Mouse (Mus musculus) telencephalon, adult 2 months (tissue): ENCODE results near the gene Gm20388.
"Not testable (repeated sequence)": the region's sequence is repeated elsewhere in the genome, so short reads cannot be mapped to it uniquely, and the experiment has no call there.

Experiments
- DNase-seq: peaks from one replicate; pipeline ENCODE4 v3.0.0-alpha.2; 2011; ENCODE audit warnings: low read depth, low spot score

The Gm20388 gene

GRCm38 (mm10) chr8:120699079-120699478 lies 788.4 kb downstream of the Gm20388 start:
- no peak for DNase-seq

- DNase-seq, result no peak
Observed at GRCm38 (mm10) chr8:120699565-120699964, 788.9 kb downstream of the Gm20388 start.

- no peak for DNase-seq
Observed at GRCm38 (mm10) chr8:120700053-120700452, 789.4 kb downstream of the Gm20388 start.

- DNase-seq, result no peak
Observed at GRCm38 (mm10) chr8:120701758-120702465, 791.3 kb downstream of the Gm20388 start.

GRCm38 (mm10) chr8:120704203-120704602 lies 793.6 kb downstream of the Gm20388 start:
- DNase-seq, result no peak

GRCm38 (mm10) chr8:120705163-120705562 lies 794.5 kb downstream of the Gm20388 start:
- no peak for DNase-seq

GRCm38 (mm10) chr8:120706193-120706592 lies 795.6 kb downstream of the Gm20388 start:
- no peak for DNase-seq

GRCm38 (mm10) chr8:120709176-120709575 lies 798.5 kb downstream of the Gm20388 start:
- no peak for DNase-seq

GRCm38 (mm10) chr8:120715200-120715599 lies 804.6 kb downstream of the Gm20388 start:
- DNase-seq, result no peak

GRCm38 (mm10) chr8:120715996-120716680 lies 805.5 kb downstream of the Gm20388 start:
- DNase-seq, result no peak

- DNase-seq, result no peak
Observed at GRCm38 (mm10) chr8:120719586-120720236, 809.1 kb downstream of the Gm20388 start.

- DNase-seq, result no peak
Observed at GRCm38 (mm10) chr8:120723025-120723424, 812.4 kb downstream of the Gm20388 start.

- not testable (repeated sequence) for DNase-seq
Observed at GRCm38 (mm10) chr8:120724096-120724495, 813.5 kb downstream of the Gm20388 start.

- no peak for DNase-seq
Observed at GRCm38 (mm10) chr8:120724816-120725575, 814.4 kb downstream of the Gm20388 start.

- DNase-seq, result no peak
Observed at GRCm38 (mm10) chr8:120725576-120725950, 814.9 kb downstream of the Gm20388 start.

GRCm38 (mm10) chr8:120726051-120726450 lies 815.4 kb downstream of the Gm20388 start:
- DNase-seq, result no peak

- DNase-seq, result no peak
Observed at GRCm38 (mm10) chr8:120728488-120729160, 818.0 kb downstream of the Gm20388 start.

GRCm38 (mm10) chr8:120731582-120731981 lies 820.9 kb downstream of the Gm20388 start:
- DNase-seq, result no peak

- no peak for DNase-seq
Observed at GRCm38 (mm10) chr8:120732068-120732467, 821.4 kb downstream of the Gm20388 start.

- peak; percentile 48 for DNase-seq
Observed at GRCm38 (mm10) chr8:120735770-120736481, 825.3 kb downstream of the Gm20388 start, which contains the start of gene Irf8. Gene Irf8, plus strand, starts transcription at chr8:120736358.

GRCm38 (mm10) chr8:120736486-120736885 lies 825.8 kb downstream of the Gm20388 start:
- DNase-seq, result no peak
